Mouse (Mus musculus): Measurements from ENCODE around the gene Atp5d.
"Not testable (repeated sequence)": the region's sequence is repeated elsewhere in the genome, so short reads cannot be mapped to it uniquely, and the experiment has no call there.

The Atp5d gene

GRCm38 (mm10) chr10:80156002-80156751 is 17.7 kb downstream of the Atp5d start:
- no peak for DNase-seq

- DNase-seq: no peak
Observed at GRCm38 (mm10) chr10:80156752-80157053, 18.3 kb downstream of the Atp5d start.

- DNase-seq: no peak
Observed at GRCm38 (mm10) chr10:80157141-80157929, 18.9 kb downstream of the Atp5d start.

- DNase-seq: peak; percentile 77 to 78
Observed at GRCm38 (mm10) chr10:80158307-80158986, 20.0 kb downstream of the Atp5d start.

- peak; percentile 81 to 84 for DNase-seq
Observed at GRCm38 (mm10) chr10:80159021-80159560, 20.7 kb downstream of the Atp5d start.

GRCm38 (mm10) chr10:80159561-80160454 is 21.4 kb downstream of the Atp5d start:
- DNase-seq: peak; percentile 99

- peak; percentile 64 to 67 for DNase-seq
Observed at GRCm38 (mm10) chr10:80160455-80161371, 22.3 kb downstream of the Atp5d start.

GRCm38 (mm10) chr10:80161522-80162242 is 23.2 kb downstream of the Atp5d start:
- no peak for DNase-seq

GRCm38 (mm10) chr10:80162243-80162608 is 23.8 kb downstream of the Atp5d start:
- DNase-seq: no peak

GRCm38 (mm10) chr10:80162716-80163299 is 24.4 kb downstream of the Atp5d start:
- peak in 1 of 2 experiments; percentile 50 for DNase-seq

- no peak for DNase-seq
Observed at GRCm38 (mm10) chr10:80163721-80164120, 25.3 kb downstream of the Atp5d start.

- no peak for DNase-seq
Observed at GRCm38 (mm10) chr10:80164161-80164997, 25.9 kb downstream of the Atp5d start.

- DNase-seq: peak; percentile 94 to 95
Observed at GRCm38 (mm10) chr10:80164998-80165344, 26.5 kb downstream of the Atp5d start.

GRCm38 (mm10) chr10:80165392-80166128 is 27.1 kb downstream of the Atp5d start, which contains the start of gene Cirbp:
Gene Cirbp (plus strand): TSS chr10:80165985.
- DNase-seq: no peak

- not testable (repeated sequence) for DNase-seq
Observed at GRCm38 (mm10) chr10:80166136-80166535, 27.7 kb downstream of the Atp5d start.

- DNase-seq: peak; percentile 99 to 100
Observed at GRCm38 (mm10) chr10:80167460-80168037, 29.1 kb downstream of the Atp5d start.

- DNase-seq: peak; percentile 93 to 95
Observed at GRCm38 (mm10) chr10:80168038-80168661, 29.7 kb downstream of the Atp5d start.

GRCm38 (mm10) chr10:80169070-80169469 is 30.6 kb downstream of the Atp5d start:
- no peak for DNase-seq
